Mouse (Mus musculus) neural tube, embryonic 14.5 days (tissue): ENCODE measurements around the gene Pak3. TPM values are rescaled to one million over a fixed set of nuclear protein-coding genes. Genes with fewer than 3 reads are reported as not detected.

Experiments
- ATAC-seq: fragments of 200-750 bp; cut with Nextera tagmentation; 2 replicates; pipeline ENCODE4 v1.8.0; 2017; ENCODE audit warnings: low read depth, mild to moderate bottlenecking, moderate TSS enrichment, moderate library complexity
- H3K27ac ChIP-seq: fragments of 300-500 bp; sonication (generic); 2 replicates; pipeline ENCODE4 v1.5.1; 2014; ENCODE audit warnings: low read depth, mild to moderate bottlenecking, control low read depth, low read length, moderate library complexity, mixed read lengths
- H3K27me3 ChIP-seq: fragments of 300-500 bp; sonication (generic); 2 replicates; pipeline ENCODE4 v1.6.1; 2014; ENCODE audit warnings: low read length; ENCODE audit not compliant: control insufficient read depth, insufficient read depth
- H3K36me3 ChIP-seq: fragments of 300-500 bp; sonication (generic); 2 replicates; pipeline ENCODE4 v1.6.1; 2014; ENCODE audit warnings: low read length, mixed read lengths; ENCODE audit not compliant: control insufficient read depth, insufficient read depth
- H3K4me1 ChIP-seq: fragments of 300-500 bp; sonication (generic); 2 replicates; pipeline ENCODE4 v1.6.1; 2014; ENCODE audit warnings: low read length; ENCODE audit not compliant: control insufficient read depth, insufficient read depth
- H3K4me2 ChIP-seq: fragments of 300-500 bp; sonication (generic); 2 replicates; pipeline ENCODE4 v1.6.1; 2014; ENCODE audit warnings: mild to moderate bottlenecking, low read depth, low read length, control low read depth
- H3K4me3 ChIP-seq: fragments of 300-500 bp; sonication (generic); 2 replicates; pipeline ENCODE4 v1.5.1; 2014; ENCODE audit warnings: low read depth, low read length, control low read depth, mixed read lengths
- H3K9ac ChIP-seq: fragments of 300-500 bp; sonication (generic); replicated peaks from 2 replicates; pipeline ENCODE4 v1.6.1; 2014; ENCODE audit warnings: low read depth, mild to moderate bottlenecking, control low read depth, low read length, mixed read lengths
- H3K9me3 ChIP-seq: fragments of 300-500 bp; sonication (generic); 2 replicates; pipeline ENCODE4 v1.6.1; 2016; ENCODE audit warnings: low read length; ENCODE audit not compliant: control insufficient read depth
- WGBS: fragments of 180-500 bp; shearing (Covaris S2); extraction: QIAGEN DNeasy Blood & Tissue Kit; methylation state at CpG from one replicate; pipeline ENCODE4 v1.1.7; 2014; 5-methylcytosine and 5-hydroxymethylcytosine counted together
- polyA plus RNA-seq: library from polyadenylated mRNA; unstranded; fragments of >200 nt; fragmentation: Nextera tagmentation; extraction: Ambion mirVana; gene quantifications from 2 replicates; pipeline ENCODE4 v1.2.1, GENCODE M21; 2014

Pak3 gene
- polyA plus RNA-seq, 1 experiment from 2014 or later, result 300 TPM

GRCm38 (mm10) chrX:143644807-143645206 lies 126.4 kb downstream of the Pak3 start:
- 31% methylated on average over 1 of the region's 1 CpGs for WGBS
- H3K27ac ChIP-seq, result no peak overlapping the region
- no peak overlapping the region for H3K4me3 ChIP-seq
- H3K4me2 ChIP-seq, result no peak overlapping the region
- no peaks in the 10 kb centered on the region for H3K36me3 ChIP-seq
- no peaks in the 10 kb centered on the region for H3K9me3 ChIP-seq
- H3K4me1 ChIP-seq, result no peaks in the 10 kb centered on the region
- no peaks in the 10 kb centered on the region for H3K27me3 ChIP-seq
- no peak for ATAC-seq
- no peak overlapping the region for H3K9ac ChIP-seq

GRCm38 (mm10) chrX:143654308-143655176 lies 136.2 kb downstream of the Pak3 start:
- Histone ChIP-seq H3K9me3 (no peaks in the 10 kb centered on the region), H3K27ac (no peak overlapping the region), H3K4me3 (no peak overlapping the region), H3K9ac (no peak overlapping the region), H3K4me1 (no peaks in the 10 kb centered on the region), H3K36me3 (no peaks in the 10 kb centered on the region), H3K27me3 (no peaks in the 10 kb centered on the region), H3K4me2 (no peak overlapping the region)
- ATAC-seq, result peak; percentile 51; the same call in 1 of the 2 replicates
- WGBS, result 27% methylated on average over 9 of the region's 9 CpGs

DNA sequence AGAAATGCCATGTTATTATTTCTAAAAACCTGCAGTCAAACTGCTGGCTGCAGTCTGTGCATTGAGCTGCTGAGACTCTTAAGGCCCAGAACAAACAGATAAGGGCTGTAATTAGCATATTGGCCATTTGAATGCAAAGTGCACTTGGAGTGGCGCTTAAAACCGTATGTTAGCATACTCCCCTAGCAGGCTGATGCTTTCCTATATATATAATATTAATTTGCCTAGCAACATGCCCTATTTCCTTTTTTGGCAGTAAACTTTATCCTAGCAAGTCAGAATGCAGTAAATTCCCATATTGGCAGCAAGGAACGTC lies 136.7 kb downstream of the Pak3 start:
- no peak overlapping the region for H3K27ac ChIP-seq
- no peak overlapping the region for H3K4me2 ChIP-seq
- ATAC-seq, result peak; percentile 44; the same call in 1 of the 2 replicates
- no peaks in the 10 kb centered on the region for H3K27me3 ChIP-seq
- 18% methylated on average over 3 of the region's 3 CpGs for WGBS
- H3K4me3 ChIP-seq, result no peak overlapping the region
- H3K4me1 ChIP-seq, result no peaks in the 10 kb centered on the region
- no peak overlapping the region for H3K9ac ChIP-seq
- H3K36me3 ChIP-seq, result no peaks in the 10 kb centered on the region
- H3K9me3 ChIP-seq, result no peaks in the 10 kb centered on the region

DNA sequence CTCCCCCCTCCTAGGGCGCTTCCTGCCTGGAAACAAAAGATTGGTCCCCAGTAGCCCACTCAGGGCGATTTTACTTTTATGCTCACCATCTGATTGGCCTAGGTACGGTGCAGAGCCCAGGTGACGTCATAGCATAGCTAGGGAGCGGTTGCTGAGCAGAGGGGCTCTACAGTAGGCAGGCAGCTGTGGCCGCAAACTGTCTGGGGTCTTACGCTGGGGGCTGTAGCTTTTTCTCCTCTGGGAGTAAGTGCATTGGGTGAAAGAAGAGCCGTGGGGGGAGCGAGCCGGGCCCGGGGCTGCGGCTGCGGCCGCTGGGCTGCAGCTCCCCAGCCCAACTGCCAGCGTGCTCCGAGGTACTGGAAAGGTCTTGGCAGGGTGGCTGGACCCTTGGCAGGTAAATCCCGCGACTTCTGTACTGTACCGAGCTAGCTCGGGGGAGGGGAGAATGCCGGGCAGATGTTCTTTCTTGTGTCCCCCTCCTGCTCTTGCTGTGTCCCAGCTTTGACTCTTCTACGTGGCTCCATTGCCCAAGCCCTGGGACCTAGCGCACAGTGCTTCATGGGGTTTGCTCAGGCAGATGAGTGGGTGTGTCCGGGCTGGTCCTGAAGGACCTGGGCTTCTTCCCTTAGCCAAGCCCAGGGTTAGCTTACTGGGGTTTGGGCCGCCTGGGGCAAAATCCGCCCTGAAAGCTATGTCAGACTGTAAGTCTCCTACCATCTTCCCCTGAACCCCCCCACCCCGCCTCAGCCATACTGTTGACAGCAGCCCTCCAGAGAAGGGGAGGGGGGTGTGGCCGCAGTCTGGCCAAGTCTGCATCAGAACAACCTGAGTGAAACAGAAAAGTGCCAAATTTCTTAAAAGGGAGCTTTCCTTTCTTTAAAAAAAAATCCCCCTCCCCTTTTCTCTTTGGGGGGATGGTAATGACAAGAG lies 146.1 kb downstream of the Pak3 start:
- H3K27ac ChIP-seq, result peak overlapping the region; percentile 66
- peak overlapping the region; percentile 50 for H3K4me3 ChIP-seq
- H3K9ac ChIP-seq, result peak overlapping the region; percentile 70
- WGBS, result 17% methylated on average over 27 of the region's 28 CpGs
- peak; percentile 99 for ATAC-seq
- H3K4me1 ChIP-seq, result 0 out of 2 replicates have a peak, but pooled peaks cover 6% of the 10 kb centered on the region
- peak overlapping the region; percentile 44 for H3K4me2 ChIP-seq
- no peaks in the 10 kb centered on the region for H3K36me3 ChIP-seq
- no peaks in the 10 kb centered on the region for H3K27me3 ChIP-seq
- H3K9me3 ChIP-seq, result no peaks in the 10 kb centered on the region

DNA sequence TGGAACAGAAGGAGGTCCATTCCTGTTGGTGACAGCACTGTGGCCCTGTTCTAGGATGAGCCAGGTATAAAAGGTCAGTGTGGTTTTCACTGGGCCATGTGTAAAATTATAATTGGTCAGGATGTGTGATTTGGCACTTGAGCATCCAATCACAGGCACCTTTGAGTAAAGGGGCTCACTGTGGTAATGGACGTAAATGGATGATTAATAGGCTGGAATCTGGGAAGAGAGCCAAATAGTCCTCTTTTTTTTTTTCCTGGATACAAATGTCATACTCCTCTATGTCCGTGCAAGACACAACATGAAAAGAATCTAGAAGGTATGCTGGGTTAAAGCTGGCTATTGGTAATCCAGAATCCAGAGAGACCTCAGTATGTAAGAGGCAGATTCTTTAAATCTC lies 147.4 kb downstream of the Pak3 start:
- Histone ChIP-seq H3K9me3 (no peaks in the 10 kb centered on the region), H3K36me3 (no peaks in the 10 kb centered on the region), H3K4me2 (peak overlapping the region; percentile 44), H3K9ac (no peak overlapping the region), H3K4me3 (peak overlapping the region; percentile 50; the same call in 1 of the 2 replicates), H3K27me3 (no peaks in the 10 kb centered on the region), H3K27ac (no peak overlapping the region), H3K4me1 (0 out of 2 replicates have a peak, but pooled peaks cover 6% of the 10 kb centered on the region)
- no peak for ATAC-seq
- WGBS, result 39% methylated on average over 2 of the region's 2 CpGs

- peak overlapping the region; percentile 22; the same call in 1 of the 2 replicates for H3K4me2 ChIP-seq
- H3K27me3 ChIP-seq, result no peaks in the 10 kb centered on the region
- H3K9ac ChIP-seq, result no peak overlapping the region
- 0 out of 2 replicates have a peak, but pooled peaks cover 6% of the 10 kb centered on the region for H3K4me1 ChIP-seq
- H3K4me3 ChIP-seq, result no peak overlapping the region
- no peaks in the 10 kb centered on the region for H3K9me3 ChIP-seq
- H3K27ac ChIP-seq, result no peak overlapping the region
- ATAC-seq, result no peak
- H3K36me3 ChIP-seq, result no peaks in the 10 kb centered on the region
- 37% methylated on average over 4 of the region's 4 CpGs for WGBS
Measured at GRCm38 (mm10) chrX:143666991-143667390, 148.6 kb downstream of the Pak3 start.

- ATAC-seq, result no peak
- Histone ChIP-seq H3K9me3 (no peaks in the 10 kb centered on the region), H3K27ac (no peak overlapping the region), H3K4me3 (no peak overlapping the region), H3K27me3 (no peaks in the 10 kb centered on the region), H3K4me1 (0 out of 2 replicates have a peak, but pooled peaks cover 6% of the 10 kb centered on the region), H3K4me2 (no peak overlapping the region; the same call in 1 of the 2 replicates), H3K36me3 (no peaks in the 10 kb centered on the region), H3K9ac (no peak overlapping the region)
- 50% methylated on average over 3 of the region's 3 CpGs for WGBS
Measured at GRCm38 (mm10) chrX:143668242-143668641, 149.9 kb downstream of the Pak3 start.

- WGBS, result 81% methylated on average over 2 of the region's 2 CpGs
- no peak overlapping the region for H3K9ac ChIP-seq
Measured at GRCm38 (mm10) chrX:143678566-143678965, 160.2 kb downstream of the Pak3 start.

More at GRCm38 (mm10) chrX:143678566-143678965, 160.2 kb downstream of the Pak3 start:
- Histone ChIP-seq H3K4me2 (no peak overlapping the region), H3K36me3 (no peaks in the 10 kb centered on the region), H3K9me3 (no peaks in the 10 kb centered on the region), H3K4me1 (no peaks in the 10 kb centered on the region), H3K27ac (no peak overlapping the region), H3K27me3 (no peaks in the 10 kb centered on the region), H3K4me3 (no peak overlapping the region)
- no peak for ATAC-seq
